ENCODE assay signal across 19 mouse cellular contexts in genomic region chr11:34741081-34741480, GRCm38 (mm10).
"Had no signal": no experiment of that assay in that cellular context is flagged by ENCODE, and none has a peak within 500 bp of the region (broad histone marks: within the 10 kb centered on the region; RNA-seq: fewer than 3 reads in every experiment).

No protein-coding gene starts in this region.

- H3K9me3 ChIP-seq: heart, embryonic 10.5 days; heart, embryonic 12.5 days; hindbrain, embryonic 13.5 days; hindbrain, embryonic 15.5 days; limb, embryonic 10.5 days; limb, embryonic 12.5 days had no signal

- DNase-seq: gastrocnemius, postnatal 14 days; gastrocnemius, postnatal 36 days; heart, adult 18-20 months; heart, postnatal 10 days; heart, postnatal 36 days; kidney, postnatal 10 days; kidney, postnatal 4 days; liver had no signal

- H3K27me3 ChIP-seq: heart, embryonic 12.5 days; hindbrain, embryonic 13.5 days; hindbrain, embryonic 15.5 days; limb, embryonic 12.5 days had no signal

- H3K27ac ChIP-seq: heart, embryonic 10.5 days; hindbrain, embryonic 13.5 days; hindbrain, embryonic 15.5 days; hindbrain, postnatal 0 days; layer of hippocampus, adult 2 months; left cerebral cortex, adult 2 months; limb, embryonic 10.5 days; limb, embryonic 12.5 days had no signal

- H3K4me2 ChIP-seq: heart, embryonic 12.5 days; hindbrain, embryonic 13.5 days; hindbrain, embryonic 15.5 days; limb, embryonic 12.5 days; liver, embryonic 11.5 days had no signal

- H3K9ac ChIP-seq: heart, embryonic 12.5 days; hindbrain, embryonic 13.5 days; hindbrain, embryonic 15.5 days; limb, embryonic 12.5 days had no signal

- H3K4me3 ChIP-seq: heart, embryonic 10.5 days; heart, embryonic 12.5 days; hindbrain, embryonic 13.5 days; hindbrain, embryonic 15.5 days; layer of hippocampus, adult 2 months; left cerebral cortex, adult 2 months; limb, embryonic 10.5 days; limb, embryonic 12.5 days had no signal

- ATAC-seq: hindbrain, postnatal 0 days; intestine, embryonic 16.5 days had no signal

- H3K4me1 ChIP-seq: heart, embryonic 10.5 days; heart, embryonic 12.5 days; hindbrain, embryonic 15.5 days; limb, embryonic 10.5 days; limb, embryonic 12.5 days had no signal

- H3K36me3 ChIP-seq: heart, embryonic 10.5 days; heart, embryonic 12.5 days; hindbrain, embryonic 13.5 days; hindbrain, embryonic 15.5 days; limb, embryonic 10.5 days; limb, embryonic 12.5 days had no signal
